Mouse (Mus musculus) adrenal gland, adult (tissue): Measurements from ENCODE around the gene Upf3a.
"Not testable (repeated sequence)": the region's sequence is repeated elsewhere in the genome, so short reads cannot be mapped to it uniquely, and the experiment has no call there.

ENCODE experiments used
- DNase-seq, 2 experiments: peaks; one replicate each; pipeline ENCODE4 v3.0.0; 2022 to 2023; ENCODE audit warnings: low spot score in 1 of 2; ENCODE audit not compliant: inconsistent age in 2 of 2

Upf3a gene

GRCm38 (mm10) chr8:13843286-13843685 is 57.9 kb downstream of the Upf3a start:
- DNase-seq = not testable (repeated sequence)
